Mouse (Mus musculus) kidney, adult 8-10 months (tissue): ENCODE data around the gene A3galt2.

Experiments
- DNase-seq, 2 experiments: peaks; one replicate each; pipeline ENCODE4 v3.0.0; 2022

Gene A3galt2

DNA sequence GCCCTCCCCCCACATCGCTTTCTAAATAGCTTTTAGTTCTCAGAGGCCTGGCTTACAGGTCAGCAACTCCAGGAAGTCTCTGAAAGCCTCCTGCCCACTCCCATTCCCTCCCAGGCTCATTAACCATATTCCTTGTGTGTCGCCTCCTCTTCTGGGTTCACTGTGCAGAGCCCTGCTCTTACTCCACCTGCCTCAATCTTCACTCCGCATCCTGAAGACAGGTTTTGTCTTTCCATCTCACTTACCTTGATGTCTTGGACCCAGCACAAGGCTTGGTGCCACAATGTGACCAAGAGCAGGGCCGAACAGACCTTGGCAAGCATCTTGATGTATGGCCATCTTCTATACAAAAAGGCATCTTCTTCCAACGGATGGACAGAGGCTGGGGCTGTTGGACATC lies 4.0 kb downstream of the A3galt2 start:
- DNase-seq, result no peak

DNA sequence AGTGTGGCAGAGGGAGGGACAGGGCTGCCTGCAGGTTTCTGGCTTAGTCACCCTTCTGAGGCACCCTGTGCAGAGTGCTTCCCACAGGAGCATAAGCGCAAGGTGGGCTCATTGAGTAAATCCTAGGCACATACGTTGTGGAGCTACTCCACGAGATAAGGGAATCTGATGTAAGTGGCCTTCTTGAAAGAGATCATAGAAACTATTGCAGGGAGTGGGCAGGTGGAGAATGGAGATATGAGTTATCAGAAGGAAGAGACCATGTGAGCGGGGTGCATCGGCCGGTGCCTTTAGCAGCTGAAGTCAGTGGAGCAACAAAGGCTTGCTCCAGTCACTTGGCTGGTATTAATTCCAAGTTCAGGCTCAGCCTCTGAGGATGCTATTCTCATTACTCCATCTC lies 4.9 kb downstream of the A3galt2 start:
- no peak for DNase-seq

DNA sequence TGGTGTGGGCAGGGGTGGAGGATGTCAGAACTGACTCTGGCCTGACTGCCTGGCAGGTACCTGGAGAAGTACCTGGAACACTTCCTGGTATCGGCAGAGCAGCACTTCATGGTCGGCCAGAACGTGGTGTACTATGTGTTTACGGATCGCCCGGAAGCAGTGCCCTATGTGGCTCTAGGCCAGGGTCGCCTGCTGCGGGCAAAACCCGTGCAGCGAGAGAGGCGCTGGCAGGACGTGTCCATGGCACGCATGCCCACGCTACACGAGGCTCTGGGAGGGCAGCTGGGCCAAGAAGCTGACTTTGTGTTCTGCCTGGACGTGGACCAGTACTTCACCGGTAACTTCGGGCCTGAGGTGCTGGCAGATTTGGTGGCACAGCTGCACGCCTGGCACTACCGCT lies 11.8 kb downstream of the A3galt2 start:
- DNase-seq, result no peak

DNA sequence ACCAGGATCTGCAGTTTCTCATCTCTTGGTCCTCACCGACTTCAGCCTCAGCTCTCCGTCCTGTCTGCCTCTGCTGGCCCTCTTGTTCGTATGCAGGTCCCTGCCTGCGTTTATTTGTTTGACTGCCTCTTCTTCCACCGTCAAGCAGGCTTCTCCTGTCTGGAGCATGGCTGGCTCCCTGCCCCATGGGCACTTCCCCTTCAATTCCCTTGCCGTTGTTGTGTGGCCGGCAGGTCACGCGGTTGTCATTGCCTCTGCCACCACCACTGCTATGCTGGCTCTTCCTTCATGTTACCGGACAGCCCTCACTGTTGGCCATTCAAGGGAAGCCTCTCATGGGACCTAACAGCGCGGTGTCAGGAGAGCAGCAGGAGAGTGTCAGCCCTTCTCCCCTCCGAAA lies 13.0 kb downstream of the A3galt2 start:
- no peak for DNase-seq

DNA sequence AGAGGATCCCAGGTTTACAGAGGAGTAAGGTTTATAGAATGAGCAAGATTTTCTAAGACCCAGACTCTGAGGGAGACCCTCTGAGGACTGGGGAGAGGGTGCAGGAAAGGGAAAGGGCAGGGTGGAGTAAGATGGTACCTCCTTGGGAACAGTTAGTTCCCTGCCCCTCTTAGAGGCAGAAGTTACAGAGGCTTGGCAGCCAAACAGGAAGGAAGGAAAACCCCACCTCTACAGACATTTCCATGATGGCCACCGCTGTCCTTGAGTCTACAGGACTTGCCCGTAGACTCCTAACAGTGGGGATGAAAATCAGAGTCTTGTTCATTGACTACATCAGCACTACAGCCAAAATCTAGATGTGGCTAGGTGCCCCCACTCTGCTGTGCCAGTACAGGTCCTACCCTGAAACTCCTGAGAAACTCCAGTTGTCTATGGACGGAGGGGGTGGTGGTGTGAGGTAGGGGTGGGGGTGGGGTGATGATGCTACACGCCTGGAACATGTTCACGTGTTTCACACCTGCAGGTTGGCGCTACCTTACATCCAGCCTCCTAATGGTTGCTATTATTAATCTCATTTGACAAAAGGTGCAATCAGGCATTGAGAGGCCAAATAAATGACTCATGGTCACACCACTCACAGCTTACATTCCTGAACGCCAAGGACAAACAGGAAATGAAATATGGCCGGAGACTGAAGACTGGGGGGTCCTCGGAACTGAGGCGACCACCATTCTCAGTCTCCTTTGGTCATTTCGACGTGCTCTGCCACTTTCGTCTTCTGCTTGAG lies 14.6 kb downstream of the A3galt2 start:
- DNase-seq, result no peak

DNA sequence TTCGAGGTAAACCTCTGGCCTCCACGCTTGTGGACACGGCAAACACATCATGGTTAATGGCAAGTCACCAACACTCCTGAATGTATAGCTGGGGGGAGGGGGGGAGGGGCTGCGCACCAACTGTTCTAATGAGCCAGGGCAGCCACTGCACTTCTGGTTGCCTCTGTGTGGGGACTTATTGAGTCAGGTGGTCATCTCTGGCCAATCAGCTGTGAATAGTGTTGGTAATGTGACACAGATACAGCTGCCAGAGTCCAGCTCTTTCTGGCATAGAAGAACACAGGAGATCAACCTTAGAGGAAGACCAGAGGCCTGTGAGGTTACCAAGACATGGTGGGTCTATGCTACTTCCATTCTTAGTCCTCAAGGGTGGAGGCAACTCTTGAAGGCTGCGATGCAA lies 15.5 kb downstream of the A3galt2 start:
- DNase-seq, result no peak

DNA sequence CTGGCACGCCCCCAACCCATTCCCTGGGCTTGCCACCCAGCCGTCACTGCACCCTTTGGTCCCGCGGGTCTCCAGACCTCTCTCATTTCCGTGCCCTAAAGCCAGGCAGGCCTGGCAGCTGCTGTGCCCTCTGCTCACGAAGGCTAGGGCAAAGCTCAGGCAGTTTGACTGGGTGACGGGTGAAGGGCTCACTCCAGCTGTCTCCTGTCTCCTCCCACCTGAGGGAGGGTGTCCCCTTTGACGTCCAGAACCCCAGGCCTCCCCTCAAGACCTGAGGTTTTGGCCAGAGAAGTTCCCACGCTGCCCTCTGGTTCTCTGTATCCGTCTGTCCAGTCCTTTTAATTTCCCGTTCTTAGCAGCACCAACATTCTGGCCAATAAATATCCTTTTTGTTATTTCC lies 18.7 kb downstream of the A3galt2 start:
- DNase-seq, result no peak

DNA sequence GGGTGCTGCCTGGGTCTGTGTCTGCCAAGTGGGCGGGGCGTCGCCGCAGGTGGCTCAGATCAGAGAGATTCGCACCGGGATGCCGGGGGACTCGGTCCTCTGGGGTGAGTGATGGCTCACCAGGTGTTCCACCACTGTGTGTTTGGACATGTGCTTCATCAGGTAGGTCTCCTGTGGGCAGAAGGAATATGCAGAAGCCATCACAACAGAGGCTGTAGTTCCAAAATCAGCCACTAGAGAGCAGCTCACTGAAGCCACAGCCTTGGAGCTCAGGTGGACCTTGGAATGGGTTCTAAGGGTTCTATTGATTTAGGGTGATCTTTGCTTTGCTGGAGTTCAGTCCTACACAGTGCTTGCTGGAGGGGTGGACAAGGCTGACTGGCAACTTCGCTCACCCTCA lies 19.3 kb downstream of the A3galt2 start:
- peak; percentile 42 to 70 for DNase-seq

DNA sequence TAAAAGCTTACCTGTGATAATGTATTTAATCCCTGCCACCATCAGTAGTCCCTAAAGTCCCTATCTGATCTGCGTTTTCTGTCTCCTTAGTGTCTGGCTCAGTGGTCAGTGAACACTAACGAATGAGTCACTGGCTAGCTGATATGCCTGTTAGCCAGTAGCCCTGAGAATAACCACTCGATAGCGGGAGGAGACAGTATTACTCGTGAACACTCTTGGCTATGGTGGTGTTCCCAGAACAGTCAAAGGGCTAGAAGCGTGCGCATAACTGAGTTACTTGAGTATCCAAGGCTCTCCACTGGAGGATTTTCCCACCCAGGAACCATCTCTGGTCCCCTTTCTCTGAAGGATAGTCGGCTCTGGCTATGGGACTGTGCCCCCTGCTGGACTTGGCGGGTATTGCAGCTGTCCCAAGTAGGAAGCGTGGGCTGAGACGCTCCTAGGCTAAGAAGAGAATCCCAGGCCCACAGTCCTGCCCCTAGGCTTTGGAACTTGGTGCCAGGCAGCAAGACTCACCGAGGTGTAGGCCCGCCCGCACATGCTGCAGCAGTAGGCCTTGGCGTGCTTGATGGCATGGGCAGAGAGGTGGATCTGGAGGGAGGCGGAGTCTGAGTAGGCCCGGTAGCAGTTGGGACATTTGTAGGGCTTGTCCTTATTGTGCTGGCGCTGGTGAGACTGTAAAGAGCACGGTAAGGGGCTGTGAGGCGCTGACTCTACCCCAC lies 21.6 kb downstream of the A3galt2 start:
- DNase-seq, result peak; percentile 39 to 78

DNA sequence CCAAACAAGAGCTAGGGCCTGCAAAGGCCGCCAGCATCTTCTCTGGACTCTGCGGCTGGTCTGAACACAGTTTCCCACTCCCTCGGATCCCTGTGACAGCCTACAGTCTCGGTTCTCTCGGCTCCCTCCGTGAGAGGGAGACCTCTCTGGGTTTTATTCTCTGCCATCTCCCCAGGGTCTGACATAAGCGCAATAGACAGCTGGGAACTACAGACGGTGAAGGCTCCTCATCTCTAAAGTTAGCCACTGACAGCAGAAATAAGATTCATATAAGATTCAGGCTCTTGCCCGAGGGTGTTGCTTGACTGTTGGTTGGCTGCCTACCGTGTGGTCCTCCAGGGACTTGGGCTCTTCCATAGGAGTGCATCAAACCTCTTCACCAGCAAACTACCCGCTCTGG lies 22.4 kb downstream of the A3galt2 start:
- DNase-seq, result no peak

DNA sequence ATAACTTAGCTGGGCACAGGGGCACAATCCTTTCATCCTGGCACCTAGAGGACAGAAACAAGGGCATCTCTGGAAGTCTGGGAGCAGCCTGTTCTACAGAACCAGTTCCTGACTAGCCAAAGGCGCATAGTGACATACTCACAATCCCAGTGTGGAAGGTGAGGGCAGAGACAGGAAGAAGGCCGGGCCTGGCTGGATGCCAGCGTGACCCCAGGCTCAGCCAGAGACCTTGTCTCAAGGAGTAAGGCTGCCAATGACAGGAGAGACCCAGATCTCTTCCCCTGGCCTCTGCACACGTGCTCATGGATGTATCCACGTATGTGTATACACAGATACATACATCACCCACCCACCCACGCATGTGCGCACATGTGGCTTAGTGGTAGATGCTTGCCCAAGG lies 26.9 kb downstream of the A3galt2 start:
- DNase-seq, result no peak

DNA sequence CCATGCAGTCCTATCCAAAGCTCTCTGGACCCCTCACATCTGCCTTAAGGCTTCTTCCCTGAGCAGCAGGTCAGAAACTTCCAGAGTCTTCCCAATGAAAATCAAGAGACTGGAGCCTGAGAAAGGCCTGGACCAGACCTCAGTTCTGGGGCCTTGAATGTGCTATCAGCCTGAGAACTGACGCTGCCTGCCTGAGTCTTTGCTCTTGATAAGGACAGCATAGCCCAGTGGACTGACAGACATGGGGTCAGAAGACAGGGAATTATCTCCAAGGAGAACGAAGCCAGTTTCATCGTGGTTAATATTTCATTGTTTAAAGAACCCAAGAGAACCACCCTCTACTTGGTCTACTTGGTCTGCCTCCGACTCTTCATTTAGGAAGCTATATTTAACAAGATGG lies 27.5 kb downstream of the A3galt2 start:
- DNase-seq, result no peak

DNA sequence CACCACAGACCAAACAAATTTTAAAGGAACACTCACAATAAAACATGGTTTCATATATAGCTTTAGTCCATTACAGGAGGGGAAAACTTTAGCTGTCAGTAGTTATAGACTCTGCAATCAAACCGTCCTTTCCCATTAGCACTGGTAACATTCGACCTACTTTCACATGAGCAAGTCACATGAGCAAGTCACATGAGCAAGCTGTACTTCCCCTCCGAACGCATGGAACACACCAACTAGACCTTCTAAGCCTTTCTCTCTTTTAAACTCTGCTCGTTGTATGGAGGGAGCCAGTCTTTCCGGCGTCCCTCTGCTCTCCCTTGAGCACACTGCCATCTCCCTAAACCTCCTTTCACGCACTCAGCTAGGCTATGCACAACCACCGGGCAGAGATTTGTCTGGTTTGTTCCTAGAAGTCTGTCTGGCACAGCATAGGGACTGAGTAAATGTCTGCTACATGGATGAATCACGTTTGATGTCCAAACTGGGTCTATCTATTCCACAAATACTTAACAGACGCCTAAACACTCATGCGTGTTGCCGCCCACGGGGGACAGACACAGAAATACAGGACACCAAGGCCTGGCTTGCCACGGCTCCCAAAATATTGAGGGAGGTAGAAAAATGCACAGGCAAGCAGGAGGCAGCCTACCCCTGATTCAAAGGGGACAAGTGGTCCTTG lies 29.9 kb downstream of the A3galt2 start:
- no peak for DNase-seq

DNA sequence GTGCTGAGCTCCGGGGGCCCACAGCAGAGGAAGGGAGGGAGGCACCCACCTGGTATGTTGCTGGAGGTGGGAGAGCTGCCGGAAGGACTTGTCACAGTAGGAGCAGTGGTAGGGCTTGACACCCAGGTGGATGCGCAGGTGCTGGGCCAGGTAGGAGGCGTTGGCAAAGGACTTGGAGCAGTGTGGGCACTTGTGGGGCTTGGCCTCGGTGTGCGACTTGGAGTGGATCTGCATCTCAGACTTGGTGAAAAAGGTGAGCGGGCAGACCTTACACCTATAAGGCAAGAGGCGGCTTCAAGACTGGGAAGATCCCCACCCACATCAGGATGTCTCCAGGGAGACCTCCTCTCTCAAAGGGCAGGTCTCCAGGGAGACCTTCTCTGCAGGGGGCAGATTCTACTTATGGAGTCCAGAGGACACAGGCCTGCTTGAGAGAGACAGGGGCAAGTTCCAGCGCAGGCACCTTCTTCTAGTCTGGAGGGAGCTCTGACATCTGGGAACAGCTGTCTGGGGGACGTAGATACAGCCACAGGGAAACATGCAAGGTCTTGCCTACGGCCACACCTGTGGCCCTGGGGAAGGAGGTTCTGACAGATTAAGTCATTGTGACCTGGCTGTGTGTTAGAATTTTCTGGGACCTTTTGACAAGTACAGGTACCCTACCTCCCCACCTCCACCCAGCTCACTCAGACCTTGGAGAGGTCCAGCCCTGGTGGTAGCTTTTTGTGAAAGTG lies 30.9 kb downstream of the A3galt2 start:
- no peak for DNase-seq

DNA sequence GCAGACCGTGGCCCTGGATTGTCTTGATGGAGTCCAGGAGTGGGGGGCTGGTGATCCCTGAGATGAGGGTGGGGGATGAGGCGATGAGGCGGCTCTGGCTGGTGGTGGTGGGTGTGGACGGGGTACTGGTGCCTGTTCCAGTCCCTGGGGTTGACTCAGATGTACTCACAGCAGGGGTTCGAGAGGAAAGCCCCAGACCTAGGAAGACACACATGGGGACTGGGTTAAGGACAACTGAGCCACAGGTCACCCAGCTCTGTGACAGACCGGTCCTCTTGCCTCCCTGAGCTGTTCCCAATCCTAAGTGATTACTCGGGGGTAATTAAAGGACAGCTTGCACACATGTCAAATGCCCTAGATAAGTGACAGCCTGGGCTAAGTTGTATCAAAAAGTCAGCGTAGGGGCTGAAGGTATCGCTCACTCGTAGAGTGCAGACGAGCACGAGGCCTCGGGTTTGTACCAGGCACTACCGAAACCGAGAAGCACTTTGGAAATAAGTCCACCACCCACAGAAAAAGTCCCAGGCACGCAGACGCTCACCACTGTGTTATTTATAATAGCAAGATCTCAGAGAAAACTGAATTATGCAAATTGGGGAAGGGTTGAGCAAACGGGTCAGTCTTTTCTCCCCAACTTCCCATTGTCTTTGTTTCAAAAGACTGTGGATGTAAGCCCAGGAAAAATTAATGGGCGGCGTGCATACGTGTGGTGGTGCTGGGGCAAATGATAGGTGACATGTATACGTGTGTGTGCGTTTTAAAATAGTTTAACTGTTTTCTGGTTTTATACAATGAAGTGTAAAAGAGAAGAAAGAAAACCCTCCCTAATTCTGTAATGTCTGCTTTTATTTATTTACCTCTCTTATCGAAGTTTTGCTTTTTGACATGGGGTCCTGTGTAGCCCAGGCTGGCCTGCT lies 32.1 kb downstream of the A3galt2 start:
- DNase-seq, result no peak

DNA sequence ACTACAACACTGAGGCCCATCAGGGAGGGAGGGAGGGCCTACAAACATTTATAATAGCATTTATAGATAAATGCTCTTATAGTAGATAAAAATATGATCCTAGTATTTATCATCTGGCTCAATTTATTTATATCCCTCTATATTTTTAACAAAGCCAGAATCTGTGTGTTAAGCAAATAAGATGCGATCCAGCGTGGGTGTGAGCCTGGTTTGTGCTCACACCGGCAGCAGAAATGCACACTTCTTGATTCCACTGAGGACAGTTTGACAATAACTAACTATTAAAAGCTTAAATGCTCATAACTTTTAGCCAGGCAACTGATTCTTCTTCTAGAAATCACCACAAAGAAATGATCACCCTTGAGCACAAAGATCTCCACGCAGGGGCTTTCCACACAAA lies 32.9 kb downstream of the A3galt2 start:
- DNase-seq, result no peak

DNA sequence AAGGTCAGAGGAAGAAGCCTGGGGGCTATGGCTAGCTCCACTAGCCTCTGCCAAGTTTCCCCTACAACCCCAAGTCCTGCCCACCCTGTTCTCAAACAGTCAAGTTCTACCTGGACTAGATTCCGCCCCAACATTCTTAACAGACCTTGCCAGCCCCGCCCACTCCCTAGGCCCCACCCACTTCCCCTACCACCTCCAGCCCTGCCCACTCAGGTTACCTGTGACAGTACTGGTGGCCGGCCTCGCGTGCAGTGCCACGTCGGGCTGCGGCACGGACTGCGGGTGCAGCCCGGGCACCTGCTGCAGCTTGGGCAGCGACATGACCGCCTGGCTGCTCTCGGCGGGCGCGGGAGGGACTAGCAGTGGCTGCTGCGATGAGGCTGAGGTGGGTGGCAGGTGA lies 34.5 kb downstream of the A3galt2 start:
- DNase-seq, result peak; percentile 60 to 67

DNA sequence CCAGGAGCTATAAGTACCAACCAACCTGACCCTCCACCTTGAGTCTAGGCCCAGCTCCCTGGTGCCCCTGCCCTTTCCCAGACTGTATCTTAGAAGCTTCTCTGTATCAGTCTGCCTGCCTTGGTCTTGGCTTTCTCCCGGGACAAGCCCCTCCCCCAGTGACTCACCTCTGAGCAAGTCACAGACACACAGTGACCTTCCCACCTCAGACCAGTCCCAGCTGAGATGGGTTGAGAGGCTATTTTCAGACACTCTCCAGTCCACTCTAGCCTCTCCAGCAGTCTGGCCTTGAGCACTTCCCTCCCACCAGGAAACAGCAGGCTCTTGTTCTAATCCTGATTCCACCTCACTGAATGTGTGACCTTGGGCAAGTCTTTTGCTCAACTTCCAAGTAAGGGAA lies 38.5 kb downstream of the A3galt2 start:
- DNase-seq, result no peak

DNA sequence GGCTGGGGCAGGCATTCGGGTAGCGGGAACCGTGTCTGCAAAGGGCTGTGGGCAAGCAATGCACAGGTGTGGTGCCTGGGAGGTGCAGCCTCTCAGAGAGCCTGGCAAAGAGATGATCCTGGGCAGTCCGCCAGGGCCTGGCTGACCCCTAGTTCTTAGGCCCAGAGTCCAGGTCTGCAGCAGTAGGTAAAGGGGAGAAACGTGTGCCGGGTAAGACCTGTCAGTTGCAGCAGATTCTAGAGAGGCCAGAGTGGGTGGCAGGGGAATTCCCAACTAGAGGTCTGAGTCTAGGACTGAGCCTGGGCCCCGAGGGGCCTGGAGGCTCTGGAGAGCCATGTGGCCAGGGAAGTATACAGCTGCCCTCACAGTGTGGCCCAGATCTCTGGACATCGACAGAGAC lies 39.0 kb downstream of the A3galt2 start:
- peak; percentile 88 to 93 for DNase-seq

DNA sequence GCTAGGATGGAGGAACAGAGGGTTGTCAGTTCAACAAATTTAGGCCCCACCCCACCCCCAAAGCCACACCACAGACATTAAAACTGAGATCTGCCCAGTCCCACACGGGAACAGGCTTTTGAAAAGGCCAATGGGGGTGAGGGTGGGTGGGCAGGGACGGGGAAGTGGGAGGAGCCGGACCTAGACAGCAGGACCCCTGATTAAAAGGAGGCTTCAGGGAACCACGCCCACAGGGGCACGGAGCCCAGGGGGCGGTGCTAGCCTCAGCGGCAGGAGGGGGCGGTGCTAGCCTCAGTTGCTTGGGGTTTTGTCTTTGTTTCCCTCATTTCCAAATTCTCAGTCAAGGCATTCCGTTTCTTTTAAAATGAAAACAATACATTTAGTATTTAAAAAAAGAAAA lies 40.4 kb downstream of the A3galt2 start:
- no peak for DNase-seq

DNA sequence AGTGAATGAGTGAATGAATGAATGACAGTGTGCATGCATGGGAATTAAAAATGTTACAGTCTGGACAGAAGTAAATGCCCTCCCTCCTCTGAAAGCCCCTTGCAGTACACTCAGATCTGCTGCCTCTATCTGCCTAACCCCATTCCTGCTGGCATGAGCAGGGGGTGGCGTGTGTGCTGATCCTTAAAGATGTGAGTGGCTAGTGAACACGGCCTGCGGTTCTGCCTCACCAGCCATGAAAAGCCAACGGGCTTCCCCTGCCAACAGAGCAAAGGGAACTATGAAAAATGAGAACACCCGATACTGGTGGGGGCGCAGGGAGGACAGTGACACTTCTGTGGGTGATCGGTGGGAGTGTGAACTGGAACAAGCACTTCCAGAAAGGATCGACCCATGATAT lies 41.6 kb downstream of the A3galt2 start:
- no peak for DNase-seq
